Mouse (Mus musculus) ES-E14 (cell line): ENCODE data around the gene Usp35.

Experiments
- MAFK ChIP-seq: IDR thresholded peaks from 2 replicates; pipeline ENCODE4 v1.6.1; 2014; ENCODE audit warnings: mild to moderate bottlenecking, low read depth, low read length, inconsistent platforms; ENCODE audit not compliant: insufficient read depth
- ZC3H11A ChIP-seq: IDR thresholded peaks from 2 replicates; pipeline ENCODE4 v1.6.1; 2012; ENCODE audit warnings: low read depth, mild to moderate bottlenecking, inconsistent platforms, low read length, borderline replicate concordance
- ZNF384 ChIP-seq: IDR thresholded peaks from 2 replicates; pipeline ENCODE4 v1.6.1; 2012; ENCODE audit warnings: low read depth, low read length, inconsistent platforms

DNA sequence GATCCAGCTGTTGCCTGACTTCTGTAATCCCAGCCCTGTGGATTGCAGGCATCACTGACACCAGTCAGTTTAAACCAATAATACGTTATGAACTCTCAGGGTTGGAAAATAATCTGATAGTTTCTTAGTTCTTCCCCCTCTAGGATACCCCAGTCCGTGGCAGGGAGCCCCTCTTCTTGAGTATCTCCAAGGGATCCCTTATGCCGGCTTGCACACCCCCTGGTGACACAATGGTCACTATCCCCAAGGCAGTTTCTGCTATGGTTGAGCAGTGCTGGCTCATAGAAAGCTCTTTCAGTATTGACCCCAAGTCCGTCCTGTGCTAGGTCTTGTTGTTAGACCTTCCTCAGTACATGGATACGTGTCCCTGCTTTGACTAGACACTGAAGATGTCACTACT is 17.0 kb upstream of the Usp35 start:
- TF ChIP-seq MAFK (no peak), ZNF384 (no peak), ZC3H11A (no peak)
